Mouse (Mus musculus) stomach, postnatal 0 days (tissue): Measurements from ENCODE around the gene Nfic. TPM values are rescaled to one million over a fixed set of nuclear protein-coding genes. Genes with fewer than 3 reads are reported as not detected.

Experiments
- ATAC-seq: fragments of 200-750 bp; cut with Nextera tagmentation; 2 replicates; pipeline ENCODE4 v1.8.0; 2017; ENCODE audit not compliant: low FRiP score, low TSS enrichment
- DNase-seq: peaks from one replicate; pipeline ENCODE4 v3.0.0-alpha.2; 2016; ENCODE audit warnings: low spot score
- H3K27ac ChIP-seq: fragments of 300-500 bp; sonication (generic); replicated peaks from 2 replicates; pipeline ENCODE4 v1.5.1; 2014; ENCODE audit warnings: mild to moderate bottlenecking, control low read depth
- H3K27me3 ChIP-seq: fragments of 300-500 bp; sonication (generic); 2 replicates; pipeline ENCODE4 v1.6.1; 2014; ENCODE audit warnings: low read length; ENCODE audit not compliant: control insufficient read depth, insufficient read depth
- H3K36me3 ChIP-seq: fragments of 300-500 bp; sonication (generic); 2 replicates; pipeline ENCODE4 v1.6.1; 2014; ENCODE audit warnings: low read length, mixed read lengths; ENCODE audit not compliant: control insufficient read depth, insufficient read depth
- H3K4me1 ChIP-seq: fragments of 300-500 bp; sonication (generic); replicated peaks from 2 replicates; pipeline ENCODE4 v1.6.1; 2014; ENCODE audit warnings: antibody characterized with exemption; ENCODE audit not compliant: control insufficient read depth, insufficient read depth
- H3K4me2 ChIP-seq: fragments of 300-500 bp; sonication (generic); replicated peaks from 2 replicates; pipeline ENCODE4 v1.6.1; 2014; ENCODE audit warnings: low read depth, mild to moderate bottlenecking, control low read depth, moderate library complexity
- H3K4me3 ChIP-seq: fragments of 300-500 bp; sonication (generic); 2 replicates; pipeline ENCODE4 v1.5.1; 2014; ENCODE audit warnings: low read depth, low read length, control low read depth
- H3K9ac ChIP-seq: fragments of 300-500 bp; sonication (generic); 2 replicates; pipeline ENCODE4 v1.6.1; 2014; ENCODE audit warnings: mild to moderate bottlenecking, low read length, control low read depth, mixed read lengths
- H3K9me3 ChIP-seq: fragments of 300-500 bp; sonication (generic); 2 replicates; pipeline ENCODE4 v1.6.1; 2016; ENCODE audit warnings: low read length; ENCODE audit not compliant: control insufficient read depth
- CTCF ChIP-seq: IDR thresholded peaks from 2 replicates; pipeline ENCODE4 v1.5.1; 2016; ENCODE audit warnings: antibody characterized with exemption, low read depth, mild to moderate bottlenecking, moderate library complexity
- EP300 ChIP-seq: optimal IDR thresholded peaks from 2 replicates; pipeline ENCODE3; 2016; ENCODE audit warnings: antibody characterized with exemption
- WGBS: fragments of 180-500 bp; shearing (Covaris S2); extraction: QIAGEN DNeasy Blood & Tissue Kit; methylation state at CpG from one replicate; pipeline ENCODE4 v1.1.7; 2014; 5-methylcytosine and 5-hydroxymethylcytosine counted together
- polyA plus RNA-seq: library from polyadenylated mRNA; unstranded; fragments of >200 nt; fragmentation: Nextera tagmentation; extraction: Ambion mirVana; gene quantifications from 2 replicates; pipeline ENCODE4 v1.2.1, GENCODE M21; 2015

Gene Nfic
- polyA plus RNA-seq, 1 experiment from 2014 or later: 40.4 TPM

DNA sequence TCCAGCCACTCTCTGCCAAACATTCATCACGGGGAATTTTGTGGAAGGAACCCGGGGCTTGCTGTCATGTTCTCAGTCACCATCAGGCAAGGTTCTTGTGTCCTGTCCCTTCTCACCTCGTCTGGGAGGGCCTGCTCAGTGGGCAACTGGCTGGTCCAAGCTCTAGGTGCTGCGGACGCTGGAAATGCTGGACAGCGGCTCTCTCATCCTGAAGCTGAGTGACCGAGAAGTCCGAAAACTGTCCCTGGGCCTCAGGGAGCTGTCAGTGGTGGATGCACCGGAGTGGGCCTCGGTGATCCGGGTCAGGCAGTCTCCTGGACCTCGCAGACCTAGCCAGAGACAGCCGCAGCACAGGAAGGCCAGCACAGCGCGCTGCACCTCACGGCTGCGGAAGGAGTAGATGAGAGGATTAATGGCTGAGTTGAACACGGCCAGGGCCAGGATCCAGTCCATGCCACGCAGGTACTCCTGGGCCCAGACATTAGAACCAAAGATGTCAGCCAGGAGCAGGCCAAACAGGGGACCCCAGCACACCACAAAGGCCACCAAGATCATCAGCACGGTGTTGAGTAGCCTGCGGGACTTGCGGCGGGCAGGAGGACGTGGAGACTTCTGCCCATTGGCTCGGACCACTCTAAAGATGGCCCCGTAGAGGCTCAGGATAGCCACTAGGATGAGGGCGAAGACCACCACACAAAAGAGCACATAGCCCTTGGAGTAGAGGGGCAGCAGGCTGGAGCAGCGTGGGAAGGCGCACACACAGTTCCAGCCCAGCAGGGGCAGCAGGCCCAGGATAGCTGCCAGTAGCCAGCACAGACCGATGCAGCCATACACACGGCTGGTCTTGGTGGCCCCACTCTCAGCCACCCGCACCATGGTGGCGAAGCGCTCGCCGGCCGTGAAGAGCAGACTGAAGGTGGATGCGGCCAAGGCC is 43.1 kb upstream of the Nfic start:
- Histone ChIP-seq H3K9me3 (no peaks in the 10 kb centered on the region), H3K36me3 (no peaks in the 10 kb centered on the region), H3K27ac (no peak overlapping the region), H3K4me1 (peaks cover 3% of the 10 kb centered on the region; the same call in 1 of the 2 replicates), H3K9ac (no peak overlapping the region), H3K4me2 (no peak overlapping the region), H3K4me3 (no peak overlapping the region), H3K27me3 (no peaks in the 10 kb centered on the region)
- DNase-seq: no peak
- 82% methylated on average over 38 of the region's 38 CpGs for WGBS
- no peak; the same call in 1 of the 2 replicates for TF ChIP-seq CTCF
- TF ChIP-seq EP300: no peak
- ATAC-seq: no peak

GRCm38 (mm10) chr10:81497401-81498270 is 42.2 kb upstream of the Nfic start:
- H3K4me2 ChIP-seq: no peak overlapping the region
- no peaks in the 10 kb centered on the region for H3K27me3 ChIP-seq
- 78% methylated on average over 17 of the region's 17 CpGs for WGBS
- ATAC-seq (no peak), DNase-seq (no peak)
- no peak overlapping the region for H3K27ac ChIP-seq
- no peak overlapping the region for H3K9ac ChIP-seq
- H3K4me3 ChIP-seq: no peak overlapping the region
- no peaks in the 10 kb centered on the region for H3K9me3 ChIP-seq
- no peak for TF ChIP-seq CTCF
- TF ChIP-seq EP300: no peak
- peaks cover 1% of the 10 kb centered on the region; the same call in 1 of the 2 replicates for H3K36me3 ChIP-seq
- H3K4me1 ChIP-seq: peaks cover 3% of the 10 kb centered on the region; the same call in 1 of the 2 replicates

DNA sequence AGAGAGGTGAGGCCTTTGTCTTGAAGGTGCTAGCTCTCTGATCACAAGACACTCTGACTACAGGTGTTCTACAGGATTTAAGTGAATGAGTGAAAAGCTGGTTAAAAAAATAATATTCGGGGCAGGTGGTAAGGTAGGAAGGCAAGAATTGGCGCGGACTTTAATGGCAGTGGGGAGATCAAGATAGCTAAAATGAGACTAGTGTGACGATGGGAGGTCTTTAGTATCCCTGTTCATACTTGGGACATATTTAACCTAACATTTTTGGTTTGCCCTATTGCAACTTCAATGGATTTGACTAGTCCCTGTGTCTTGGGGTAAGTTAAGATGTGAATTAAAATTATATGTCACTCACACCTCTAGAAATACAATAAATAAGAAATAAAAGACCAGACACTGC is 41.5 kb upstream of the Nfic start:
- no peaks in the 10 kb centered on the region for H3K27me3 ChIP-seq
- WGBS: 23% methylated on average over 4 of the region's 4 CpGs
- no peak for ATAC-seq

DNA sequence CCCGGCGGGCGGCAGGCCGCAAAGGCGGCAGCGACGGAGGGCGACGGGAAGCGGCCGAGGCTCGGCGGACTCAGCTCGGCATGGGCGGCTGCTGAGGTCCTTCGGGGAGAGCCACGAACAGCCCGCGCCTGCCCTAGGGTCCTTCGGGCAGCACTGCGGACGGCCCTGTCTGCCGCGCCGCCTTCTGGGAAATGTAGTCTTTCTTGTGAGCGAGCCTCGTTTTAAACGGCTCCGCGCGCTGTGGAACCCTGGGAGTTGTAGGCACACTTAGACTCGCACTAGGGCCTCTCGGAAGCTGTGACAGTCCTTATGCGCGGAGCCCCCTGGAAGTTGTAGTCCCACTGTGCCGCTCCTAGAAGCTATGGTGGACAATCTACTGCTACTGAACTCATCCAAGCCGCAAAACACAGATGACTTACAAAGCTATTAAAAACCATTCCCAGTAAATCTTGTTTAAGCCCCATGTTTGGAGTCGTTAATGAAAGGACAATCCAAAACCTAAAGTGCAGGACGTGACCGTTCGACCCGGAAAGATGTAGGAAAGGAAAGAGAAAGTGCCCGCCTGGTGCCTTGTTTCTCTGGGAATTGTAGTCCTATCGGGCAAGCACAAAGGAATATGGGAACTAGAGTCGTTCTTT is 40.9 kb upstream of the Nfic start, which contains the start of gene Ncln:
Gene Ncln, minus strand, starts transcription at position 129 of the 638 bp plus-strand sequence.
- H3K4me1 ChIP-seq: peaks cover 3% of the 10 kb centered on the region; the same call in 1 of the 2 replicates
- peak within 1 kb of the TSS; percentile 90 for H3K4me2 ChIP-seq
- ATAC-seq (peak; percentile 97), DNase-seq (peak; percentile 98)
- TF ChIP-seq EP300: peak; percentile 62
- TF ChIP-seq CTCF: no peak; the same call in 1 of the 2 replicates
- no peaks in the 10 kb centered on the region for H3K9me3 ChIP-seq
- under 1% methylated on average over 42 of the region's 45 CpGs for WGBS
- peak within 1 kb of the TSS; percentile 90 for H3K9ac ChIP-seq
- no peaks in the 10 kb centered on the region for H3K27me3 ChIP-seq
- peak within 1 kb of the TSS; percentile 74 for H3K27ac ChIP-seq
- peak within 1 kb of the TSS; percentile 79 for H3K4me3 ChIP-seq
- peaks cover 9% of the 10 kb centered on the region; the same call in 1 of the 2 replicates for H3K36me3 ChIP-seq

More for the DNA sequence above, 41.5 kb upstream of the Nfic start:
- peak overlapping the region; percentile 79 for H3K4me3 ChIP-seq
- no peak for DNase-seq
- no peak overlapping the region for H3K9ac ChIP-seq
- H3K27ac ChIP-seq: no peak overlapping the region
- TF ChIP-seq EP300: no peak
- no peak for TF ChIP-seq CTCF
- peaks cover 4% of the 10 kb centered on the region; the same call in 1 of the 2 replicates for H3K36me3 ChIP-seq
- no peaks in the 10 kb centered on the region for H3K9me3 ChIP-seq
- peaks cover 3% of the 10 kb centered on the region; the same call in 1 of the 2 replicates for H3K4me1 ChIP-seq
- peak overlapping the region; percentile 35 for H3K4me2 ChIP-seq

GRCm38 (mm10) chr10:81495616-81496263 is 40.3 kb upstream of the Nfic start:
- ATAC-seq (peak; percentile 10), DNase-seq (no peak)
- TF ChIP-seq CTCF (no peak), EP300 (no peak)
- Histone ChIP-seq H3K27ac (peak overlapping the region; percentile 63; the same call in 1 of the 2 replicates), H3K4me3 (peak overlapping the region; percentile 79), H3K9me3 (no peaks in the 10 kb centered on the region), H3K36me3 (peaks cover 15% of the 10 kb centered on the region), H3K4me2 (peak overlapping the region; percentile 90), H3K27me3 (no peaks in the 10 kb centered on the region), H3K9ac (peak overlapping the region; percentile 90), H3K4me1 (peaks cover 3% of the 10 kb centered on the region; the same call in 1 of the 2 replicates)
- WGBS: 1% methylated on average over 41 of the region's 41 CpGs
